Mouse (Mus musculus): Measurements from ENCODE around the gene Klrg2. TPM values are rescaled to one million over a fixed set of nuclear protein-coding genes. Genes with fewer than 3 reads are reported as not detected.

The Klrg2 gene
- polyA plus RNA-seq, 1 experiment from 2014 or later: 0.24 TPM

Other genes starting within 250 kb of the Klrg2 start
- 17.1 and 21.8 TPM in 2 replicates for gene Ubn2, start 203.3 kb downstream of the Klrg2 start, polyA plus RNA-seq (2015; fragmentation: Nextera tagmentation; extraction: Ambion mirVana)
- 218 and 249 TPM in 2 replicates for gene Fmc1, start 103.7 kb downstream of the Klrg2 start, polyA plus RNA-seq (2015; fragmentation: Nextera tagmentation; extraction: Ambion mirVana)
- gene Luc7l2, start 85.9 kb downstream of the Klrg2 start, polyA plus RNA-seq (2015; fragmentation: Nextera tagmentation; extraction: Ambion mirVana): 42.1 and 48.2 TPM in 2 replicates
- gene Clec2l, start 25.8 kb upstream of the Klrg2 start, polyA plus RNA-seq (2015; fragmentation: Nextera tagmentation; extraction: Ambion mirVana): 25.4 and 40.3 TPM in 2 replicates
- gene Tbxas1, start 238.2 kb upstream of the Klrg2 start, polyA plus RNA-seq (2015; fragmentation: Nextera tagmentation; extraction: Ambion mirVana): 2.4 and 2.5 TPM in 2 replicates
- 32.9 and 33.0 TPM in 2 replicates for gene Hipk2, start 238.9 kb upstream of the Klrg2 start, polyA plus RNA-seq (2015; fragmentation: Nextera tagmentation; extraction: Ambion mirVana)

Data from neural tube, embryonic 15.5 days (tissue).